Mouse (Mus musculus) stomach, postnatal 0 days (tissue): ENCODE results near the gene Lamtor2. TPM values are rescaled to one million over a fixed set of nuclear protein-coding genes. Genes with fewer than 3 reads are reported as not detected.

Experiments
- ATAC-seq: fragments of 200-750 bp; cut with Nextera tagmentation; 2 replicates; pipeline ENCODE4 v1.8.0; 2017; ENCODE audit not compliant: low FRiP score, low TSS enrichment
- DNase-seq: peaks from one replicate; pipeline ENCODE4 v3.0.0-alpha.2; 2016; ENCODE audit warnings: low spot score
- H3K27ac ChIP-seq: fragments of 300-500 bp; sonication (generic); replicated peaks from 2 replicates; pipeline ENCODE4 v1.5.1; 2014; ENCODE audit warnings: mild to moderate bottlenecking, control low read depth
- H3K27me3 ChIP-seq: fragments of 300-500 bp; sonication (generic); 2 replicates; pipeline ENCODE4 v1.6.1; 2014; ENCODE audit warnings: low read length; ENCODE audit not compliant: control insufficient read depth, insufficient read depth
- H3K36me3 ChIP-seq: fragments of 300-500 bp; sonication (generic); 2 replicates; pipeline ENCODE4 v1.6.1; 2014; ENCODE audit warnings: low read length, mixed read lengths; ENCODE audit not compliant: control insufficient read depth, insufficient read depth
- H3K4me1 ChIP-seq: fragments of 300-500 bp; sonication (generic); replicated peaks from 2 replicates; pipeline ENCODE4 v1.6.1; 2014; ENCODE audit warnings: antibody characterized with exemption; ENCODE audit not compliant: control insufficient read depth, insufficient read depth
- H3K4me2 ChIP-seq: fragments of 300-500 bp; sonication (generic); replicated peaks from 2 replicates; pipeline ENCODE4 v1.6.1; 2014; ENCODE audit warnings: low read depth, mild to moderate bottlenecking, control low read depth, moderate library complexity
- H3K4me3 ChIP-seq: fragments of 300-500 bp; sonication (generic); 2 replicates; pipeline ENCODE4 v1.5.1; 2014; ENCODE audit warnings: low read depth, low read length, control low read depth
- H3K9ac ChIP-seq: fragments of 300-500 bp; sonication (generic); 2 replicates; pipeline ENCODE4 v1.6.1; 2014; ENCODE audit warnings: mild to moderate bottlenecking, low read length, control low read depth, mixed read lengths
- H3K9me3 ChIP-seq: fragments of 300-500 bp; sonication (generic); 2 replicates; pipeline ENCODE4 v1.6.1; 2016; ENCODE audit warnings: low read length; ENCODE audit not compliant: control insufficient read depth
- CTCF ChIP-seq: IDR thresholded peaks from 2 replicates; pipeline ENCODE4 v1.5.1; 2016; ENCODE audit warnings: antibody characterized with exemption, low read depth, mild to moderate bottlenecking, moderate library complexity
- EP300 ChIP-seq: optimal IDR thresholded peaks from 2 replicates; pipeline ENCODE3; 2016; ENCODE audit warnings: antibody characterized with exemption
- WGBS: fragments of 180-500 bp; shearing (Covaris S2); extraction: QIAGEN DNeasy Blood & Tissue Kit; methylation state at CpG from one replicate; pipeline ENCODE4 v1.1.7; 2014; 5-methylcytosine and 5-hydroxymethylcytosine counted together
- polyA plus RNA-seq: library from polyadenylated mRNA; unstranded; fragments of >200 nt; fragmentation: Nextera tagmentation; extraction: Ambion mirVana; gene quantifications from 2 replicates; pipeline ENCODE4 v1.2.1, GENCODE M21; 2015

Lamtor2 gene
- polyA plus RNA-seq, 1 experiment from 2014 or later: 157 TPM

GRCm38 (mm10) chr3:88555731-88556130 lies 2.9 kb upstream of the Lamtor2 start:
- DNase-seq: no peak
- Histone ChIP-seq H3K27ac (no peak overlapping the region), H3K27me3 (no peaks in the 10 kb centered on the region), H3K4me3 (no peak overlapping the region), H3K4me2 (no peak overlapping the region), H3K9ac (no peak overlapping the region), H3K36me3 (peaks cover 16% of the 10 kb centered on the region), H3K4me1 (no peaks in the 10 kb centered on the region; the same call in 1 of the 2 replicates), H3K9me3 (no peaks in the 10 kb centered on the region)
- no peak for ATAC-seq
- no peak for TF ChIP-seq CTCF
- no peak for TF ChIP-seq EP300
- 91% methylated on average over 6 of the region's 6 CpGs for WGBS

GRCm38 (mm10) chr3:88555069-88555605 lies 2.3 kb upstream of the Lamtor2 start:
- Histone ChIP-seq H3K4me1 (no peaks in the 10 kb centered on the region; the same call in 1 of the 2 replicates), H3K27me3 (no peaks in the 10 kb centered on the region), H3K36me3 (peaks cover 15% of the 10 kb centered on the region), H3K9me3 (no peaks in the 10 kb centered on the region), H3K9ac (no peak overlapping the region), H3K4me3 (no peak overlapping the region), H3K4me2 (peak overlapping the region; percentile 97; the same call in 1 of the 2 replicates), H3K27ac (no peak overlapping the region)
- 81% methylated on average over 5 of the region's 5 CpGs for WGBS
- TF ChIP-seq EP300 (no peak), CTCF (no peak)
- ATAC-seq (no peak), DNase-seq (peak; percentile 13)

GRCm38 (mm10) chr3:88553880-88554586 lies 1.2 kb upstream of the Lamtor2 start:
- ATAC-seq (peak; percentile 21), DNase-seq (no peak)
- Histone ChIP-seq H3K27me3 (no peaks in the 10 kb centered on the region), H3K4me1 (no peaks in the 10 kb centered on the region; the same call in 1 of the 2 replicates), H3K9me3 (no peaks in the 10 kb centered on the region), H3K36me3 (peaks cover 8% of the 10 kb centered on the region; the same call in 1 of the 2 replicates), H3K9ac (peak overlapping the region; percentile 86), H3K27ac (peak overlapping the region; percentile 98), H3K4me3 (peak overlapping the region; percentile 92), H3K4me2 (peak overlapping the region; percentile 97)
- WGBS: under 1% methylated on average over 39 of the region's 41 CpGs
- no peak for TF ChIP-seq EP300
- peak; percentile 38; the same call in 1 of the 2 replicates for TF ChIP-seq CTCF

GRCm38 (mm10) chr3:88553525-88553879 lies 628 bp upstream of the Lamtor2 start, which contains the start of gene Ubqln4:
TSS of gene Ubqln4 (plus strand) at chr3:88553758.
- peak within 1 kb of the TSS; percentile 86 for H3K9ac ChIP-seq
- peak within 1 kb of the TSS; percentile 98 for H3K27ac ChIP-seq
- H3K4me3 ChIP-seq: peak within 1 kb of the TSS; percentile 92
- under 1% methylated on average over 26 of the region's 37 CpGs for WGBS
- no peak for TF ChIP-seq EP300
- peak; percentile 76 for TF ChIP-seq CTCF
- peak; percentile 97 for DNase-seq
- peak within 1 kb of the TSS; percentile 97 for H3K4me2 ChIP-seq
- no peaks in the 10 kb centered on the region for H3K27me3 ChIP-seq
- H3K4me1 ChIP-seq: no peaks in the 10 kb centered on the region; the same call in 1 of the 2 replicates
- peaks cover 8% of the 10 kb centered on the region; the same call in 1 of the 2 replicates for H3K36me3 ChIP-seq
- H3K9me3 ChIP-seq: no peaks in the 10 kb centered on the region
- peak; percentile 88 for ATAC-seq

- DNase-seq (no peak), ATAC-seq (no peak)
- no peaks in the 10 kb centered on the region for H3K27me3 ChIP-seq
- peak overlapping the region; percentile 92 for H3K4me3 ChIP-seq
- H3K4me1 ChIP-seq: no peaks in the 10 kb centered on the region; the same call in 1 of the 2 replicates
- no peak for TF ChIP-seq CTCF
- no peak for TF ChIP-seq EP300
- H3K9me3 ChIP-seq: no peaks in the 10 kb centered on the region
- H3K36me3 ChIP-seq: peaks cover 8% of the 10 kb centered on the region; the same call in 1 of the 2 replicates
- peak overlapping the region; percentile 98 for H3K27ac ChIP-seq
- H3K9ac ChIP-seq: peak overlapping the region; percentile 68
- H3K4me2 ChIP-seq: peak overlapping the region; percentile 97
- 14% methylated on average over 16 of the region's 16 CpGs for WGBS
These were observed 710 bp downstream of the Lamtor2 start for GRCm38 (mm10) chr3:88552082-88552645.
